Mouse (Mus musculus): ENCODE measurements around the gene Zfp93.

DNA sequence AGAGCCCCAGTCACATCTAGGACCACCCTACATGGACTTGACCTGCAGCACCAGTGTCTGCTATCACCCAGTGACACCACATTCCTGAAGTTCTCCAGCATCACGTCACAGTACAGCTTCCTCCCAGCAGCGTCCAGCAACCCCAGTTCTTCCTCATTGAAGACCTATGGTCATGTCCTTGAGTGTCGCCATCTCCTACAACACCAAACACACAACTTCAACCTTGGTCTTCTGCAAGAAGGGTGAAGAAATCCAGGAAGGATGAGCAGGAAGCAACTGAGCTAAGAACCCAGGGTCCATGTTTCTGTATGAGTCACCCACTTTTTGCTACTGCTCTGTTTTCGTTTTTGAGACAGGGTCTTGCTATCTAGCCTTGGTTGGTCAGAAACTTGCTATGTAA is 52.4 kb downstream of the Zfp93 start:
- TF ChIP-seq CTCF (IDR thresholded peaks at IDR 0.05) (no peak), EP300 (IDR thresholded peaks at IDR 0.05) (no peak)
